Comparison of ENCODE assay signal across 8 mouse cellular contexts in genomic region chr9:102625401-102625982, GRCm38 (mm10). TPM values are rescaled to one million over a fixed set of nuclear protein-coding genes. Genes with fewer than 3 reads are reported as not detected.
DNase-seq lines count a peak whose midpoint lies in the region; ATAC-seq and TF ChIP-seq lines count a peak whose summit lies in the region.

No protein-coding gene starts in this region.

- no peaks in the 10 kb centered on the region for H3K36me3 ChIP-seq in embryonic facial prominence, embryonic 12.5 days
- no peaks in the 10 kb centered on the region for H3K36me3 ChIP-seq in intestine, embryonic 15.5 days
- H3K36me3 ChIP-seq in midbrain, postnatal 0 days (ENCODE audit: insufficient read depth, low read length), result no peaks in the 10 kb centered on the region

- H3K4me1 ChIP-seq in lung, adult 2 months (ENCODE audit: control insufficient read depth, insufficient read depth, low read length), result peaks cover 8% of the 10 kb centered on the region
- H3K4me1 ChIP-seq in embryonic facial prominence, embryonic 12.5 days, result peaks cover 18% of the 10 kb centered on the region
- peaks cover 6% of the 10 kb centered on the region; the same call in 1 of the 2 replicates for H3K4me1 ChIP-seq in intestine, embryonic 15.5 days (replicated peaks)
- peaks cover 7% of the 10 kb centered on the region; the same call in 1 of the 2 replicates for H3K4me1 ChIP-seq in midbrain, postnatal 0 days (ENCODE audit: insufficient read depth, low read length)

- DNase-seq in lung, adult 2 months, result no peak
- no peak for DNase-seq in lung, postnatal 4 days
- DNase-seq in MN1 (ENCODE audit: low spot score), result peak; percentile 60
- peak; percentile 55 for DNase-seq in midbrain, postnatal 0 days (ENCODE audit: low spot score)
- no peak for DNase-seq in gastrocnemius, adult 18-20 months (ENCODE audit: low spot score)
- DNase-seq in gastrocnemius, postnatal 14 days, result no peak

- ATAC-seq in embryonic facial prominence, embryonic 12.5 days (ENCODE audit: insufficient number of reproducible peaks, insufficient read depth, low FRiP score, low TSS enrichment), result peak; percentile 43
- ATAC-seq in intestine, embryonic 15.5 days, result no peak; the same call in 1 of the 2 replicates
- no peak; the same call in none of the 2 replicates for ATAC-seq in midbrain, postnatal 0 days (ENCODE audit: low FRiP score)

- TF ChIP-seq POLR2A in lung, adult 2 months (IDR thresholded peaks at IDR 0.05; ENCODE audit: borderline replicate concordance, extremely low read depth, low read depth, low read length), result no peak

- intact Hi-C loops in gastrocnemius, postnatal 14 days (cut with DNase I; ENCODE audit: low total_unique reads), result no loop called here

- no peaks in the 10 kb centered on the region for H3K9me3 ChIP-seq in embryonic facial prominence, embryonic 12.5 days
- H3K9me3 ChIP-seq in intestine, embryonic 15.5 days, result no peaks in the 10 kb centered on the region
- H3K9me3 ChIP-seq in midbrain, postnatal 0 days (ENCODE audit: low read length), result no peaks in the 10 kb centered on the region

- H3K4me3 ChIP-seq in lung, adult 2 months (replicated peaks; ENCODE audit: extremely low read depth, low read depth, low read length), result peak overlapping the region; percentile 80
- H3K4me3 ChIP-seq in embryonic facial prominence, embryonic 12.5 days, result peak overlapping the region; percentile 90
- peak overlapping the region; percentile 88 for H3K4me3 ChIP-seq in intestine, embryonic 15.5 days (replicated peaks)
- H3K4me3 ChIP-seq in midbrain, postnatal 0 days (ENCODE audit: low read depth, low read length), result peak overlapping the region; percentile 90

- TF ChIP-seq CTCF in lung, adult 2 months (IDR thresholded peaks at IDR 0.05; ENCODE audit: insufficient read depth, low read length), result no peak
- TF ChIP-seq CTCF in midbrain, postnatal 0 days (IDR thresholded peaks at IDR 0.05), result no peak

- H3K27me3 ChIP-seq in embryonic facial prominence, embryonic 12.5 days, result no peaks in the 10 kb centered on the region
- H3K27me3 ChIP-seq in intestine, embryonic 15.5 days (replicated peaks), result no peaks in the 10 kb centered on the region
- H3K27me3 ChIP-seq in midbrain, postnatal 0 days (ENCODE audit: insufficient read depth, low read length), result no peaks in the 10 kb centered on the region

- peak overlapping the region; percentile 74 for H3K4me2 ChIP-seq in embryonic facial prominence, embryonic 12.5 days (replicated peaks)
- peak overlapping the region; percentile 73 for H3K4me2 ChIP-seq in intestine, embryonic 15.5 days (replicated peaks)
- H3K4me2 ChIP-seq in midbrain, postnatal 0 days (ENCODE audit: low read depth, low read length, poor library complexity, severe bottlenecking), result peak overlapping the region; percentile 83

- under 1% methylated on average over 26 of the region's 27 CpGs for WGBS in lung, adult 2 months
- WGBS in embryonic facial prominence, embryonic 12.5 days, result 1% methylated on average over 27 of the region's 27 CpGs
- WGBS in intestine, embryonic 15.5 days, result 1% methylated on average over 27 of the region's 27 CpGs
- under 1% methylated on average over 27 of the region's 27 CpGs for WGBS in midbrain, postnatal 0 days

- peak overlapping the region; percentile 99 for H3K9ac ChIP-seq in embryonic facial prominence, embryonic 12.5 days
- H3K9ac ChIP-seq in intestine, embryonic 15.5 days, result peak overlapping the region; percentile 97
- peak overlapping the region; percentile 97 for H3K9ac ChIP-seq in midbrain, postnatal 0 days (replicated peaks; ENCODE audit: low read length, poor library complexity, severe bottlenecking)

- H3K27ac ChIP-seq in embryonic facial prominence, embryonic 12.5 days, result peak overlapping the region; percentile 98
- peak overlapping the region; percentile 97 for H3K27ac ChIP-seq in intestine, embryonic 15.5 days
- peak overlapping the region; percentile 96 for H3K27ac ChIP-seq in midbrain, postnatal 0 days (ENCODE audit: low read depth, low read length)

RNA-seq across cellular contexts. Expression of gene Anapc13, which starts 0.6 kb away (rescaled TPM):
- 52.0 and 65.4 TPM in 2 replicates for polyA plus RNA-seq in lung, adult 2 months (2012; rRNA removed)
- polyA plus RNA-seq in embryonic facial prominence, embryonic 12.5 days (2016; fragmentation: Nextera tagmentation; extraction: Ambion mirVana), result 184 and 185 TPM in 2 replicates
- 194 and 206 TPM in 2 replicates for polyA plus RNA-seq in intestine, embryonic 15.5 days (2015; fragmentation: Nextera tagmentation; extraction: Ambion mirVana)
- total RNA-seq in midbrain, postnatal 0 days (2014; rRNA removed), result 17.2 and 49.9 TPM in 2 replicates
- 134 and 136 TPM in 2 replicates for polyA plus RNA-seq in midbrain, postnatal 0 days (2015; fragmentation: Nextera tagmentation; extraction: Ambion mirVana)
- 100 to 1,000 TPM; 232 to 241 TPM for total RNA-seq in gastrocnemius, adult 18-20 months (2021)
- total RNA-seq in gastrocnemius, postnatal 14 days (2021), result 100 to 1,000 TPM; 223 to 226 TPM

RNA-seq across cellular contexts. Expression of gene Cep63, which starts 0.8 kb away (rescaled TPM):
- 3.1 and 5.2 TPM in 2 replicates for polyA plus RNA-seq in lung, adult 2 months (2012; rRNA removed)
- polyA plus RNA-seq in embryonic facial prominence, embryonic 12.5 days (2016; fragmentation: Nextera tagmentation; extraction: Ambion mirVana), result 53.0 and 55.9 TPM in 2 replicates
- polyA plus RNA-seq in intestine, embryonic 15.5 days (2015; fragmentation: Nextera tagmentation; extraction: Ambion mirVana), result 42.0 and 47.7 TPM in 2 replicates
- 9.2 and 11.9 TPM in 2 replicates for total RNA-seq in midbrain, postnatal 0 days (2014; rRNA removed)
- polyA plus RNA-seq in midbrain, postnatal 0 days (2015; fragmentation: Nextera tagmentation; extraction: Ambion mirVana), result 35.0 and 38.3 TPM in 2 replicates
- total RNA-seq in gastrocnemius, adult 18-20 months (2021), result 10 to 100 TPM; 21.7 to 23.8 TPM
- total RNA-seq in gastrocnemius, postnatal 14 days (2021), result 10 to 100 TPM; 24.1 to 24.4 TPM

Comparison
In these comparisons a context has a peak if more than half of its experiments do, and no peak if none do; other contexts are left out.
1. DNase-seq: peak in MN1 (single experiment) and midbrain, postnatal 0 days (single experiment); none in lung, adult 2 months (single experiment), lung, postnatal 4 days (0 of 2), gastrocnemius, adult 18-20 months (single experiment) and gastrocnemius, postnatal 14 days (single experiment).
2. Peak in every context shown above with its lines, with median percentiles within 50 percentile points of each other: H3K4me3 ChIP-seq, H3K27ac ChIP-seq, H3K4me2 ChIP-seq and H3K9ac ChIP-seq.